Mouse (Mus musculus): ENCODE measurements around the gene Gm45618.

Gm45618 gene

DNA sequence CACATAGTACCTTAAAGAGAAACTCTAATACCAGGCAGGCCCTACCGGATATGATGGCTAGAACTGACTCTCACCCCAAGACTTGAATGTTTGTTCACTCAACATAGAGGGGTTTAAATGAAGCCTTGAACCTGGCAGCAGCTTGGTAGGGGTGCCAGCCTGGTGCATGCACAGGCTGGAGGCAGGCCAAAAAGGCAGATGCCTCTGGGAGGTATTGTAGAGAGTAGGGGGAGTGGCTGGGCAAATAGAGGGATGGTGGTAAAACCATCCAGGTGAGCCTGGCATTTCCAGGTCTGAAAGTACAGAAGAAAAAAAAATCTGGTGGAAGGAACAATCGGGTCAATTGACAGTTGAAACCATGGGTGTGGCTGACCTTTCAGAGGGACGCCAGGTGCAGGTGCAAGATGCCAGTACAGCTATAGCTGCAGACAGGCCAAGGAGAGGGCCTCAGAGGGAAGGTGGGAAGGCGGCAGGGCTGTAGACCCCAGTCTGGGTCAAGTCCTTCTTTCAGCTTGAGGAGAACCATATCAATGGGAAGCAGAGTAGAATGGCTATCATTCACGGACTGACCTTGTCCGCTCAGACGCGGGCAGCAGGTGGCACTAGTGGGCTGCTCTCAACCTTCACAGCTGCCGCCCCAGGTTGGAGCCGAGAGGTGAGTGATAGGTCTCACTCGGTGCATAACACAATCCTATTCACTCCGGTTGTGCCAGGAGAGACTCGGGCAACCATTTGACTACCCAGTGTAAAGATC is 49.9 kb downstream of the Gm45618 start:
- in situ Hi-C loops (cut with MboI, MseI) = no loop called here

All from T-helper 17 cell (primary cell).